Mouse (Mus musculus) forebrain, embryonic 16.5 days (tissue): Measurements from ENCODE around the gene Defb29. TPM values are rescaled to one million over a fixed set of nuclear protein-coding genes. Genes with fewer than 3 reads are reported as not detected.

Source experiments
- polyA plus RNA-seq: library from polyadenylated mRNA; unstranded; fragments of >200 nt; fragmentation: Nextera tagmentation; extraction: Ambion mirVana; gene quantifications from 2 replicates; pipeline ENCODE4 v1.2.1, GENCODE M21; 2015

Gene Defb29
- polyA plus RNA-seq, 1 experiment from 2014 or later, result not detected

Other genes starting within 250 kb of the Defb29 start
- gene Tbc1d20, start 246.3 kb downstream of the Defb29 start, polyA plus RNA-seq, result 36.0 and 37.7 TPM in 2 replicates
- 104 and 111 TPM in 2 replicates for gene Rbck1, start 207.4 kb downstream of the Defb29 start, polyA plus RNA-seq
- gene Trib3, start 196.1 kb downstream of the Defb29 start, polyA plus RNA-seq, result 0.78 and 1.9 TPM in 2 replicates
- 10.5 and 22.6 TPM in 2 replicates for gene Nrsn2, start 163.5 kb downstream of the Defb29 start, polyA plus RNA-seq
- gene Sox12, start 142.0 kb downstream of the Defb29 start, polyA plus RNA-seq, result 15.8 and 16.8 TPM in 2 replicates
- 13.3 and 14.1 TPM in 2 replicates for gene Zcchc3, start 125.1 kb downstream of the Defb29 start, polyA plus RNA-seq
- gene 6820408C15Rik, start 124.5 kb downstream of the Defb29 start, polyA plus RNA-seq, result 1.4 and 1.9 TPM in 2 replicates
- gene Defb23, start 75.5 kb downstream of the Defb29 start, polyA plus RNA-seq, result not detected in 2 replicates
- not detected in 2 replicates for gene Defb20, start 63.0 kb downstream of the Defb29 start, polyA plus RNA-seq
- gene Defb22, start 50.0 kb downstream of the Defb29 start, polyA plus RNA-seq, result not detected in 2 replicates
- not detected in 2 replicates for gene Defb26, start 28.4 kb downstream of the Defb29 start, polyA plus RNA-seq
- gene Defb28, start 21.8 kb downstream of the Defb29 start, polyA plus RNA-seq, result not detected in 2 replicates
- gene Gm17416, start 29.2 kb upstream of the Defb29 start, polyA plus RNA-seq, result not detected in 2 replicates
- not detected in 2 replicates for gene Defb21, start 32.6 kb upstream of the Defb29 start, polyA plus RNA-seq
- not detected in 2 replicates for gene Defb19, start 40.2 kb upstream of the Defb29 start, polyA plus RNA-seq
- not detected in 2 replicates for gene Defb45, start 59.3 kb upstream of the Defb29 start, polyA plus RNA-seq
- gene Defb36, start 64.2 kb upstream of the Defb29 start, polyA plus RNA-seq, result not detected in 2 replicates
- gene Defb25, start 83.0 kb upstream of the Defb29 start, polyA plus RNA-seq, result not detected in 2 replicates
- 0.32 and 0.67 TPM in 2 replicates for gene Rem1, start 86.9 kb upstream of the Defb29 start, polyA plus RNA-seq
- 173 and 174 TPM in 2 replicates for gene H13, start 129.4 kb upstream of the Defb29 start, polyA plus RNA-seq
- 29.3 and 32.8 TPM in 2 replicates for gene Mcts2, start 146.9 kb upstream of the Defb29 start, polyA plus RNA-seq
- 22.3 and 26.0 TPM in 2 replicates for gene Id1, start 196.2 kb upstream of the Defb29 start, polyA plus RNA-seq
- 4.7 and 6.0 TPM in 2 replicates for gene Cox4i2, start 214.1 kb upstream of the Defb29 start, polyA plus RNA-seq